Mouse (Mus musculus): ENCODE data around the gene Dmkn. TPM values are rescaled to one million over a fixed set of nuclear protein-coding genes. Genes with fewer than 3 reads are reported as not detected.

Gene Dmkn
- polyA plus RNA-seq, 1 experiment from 2014 or later: 2.4 TPM

DNA sequence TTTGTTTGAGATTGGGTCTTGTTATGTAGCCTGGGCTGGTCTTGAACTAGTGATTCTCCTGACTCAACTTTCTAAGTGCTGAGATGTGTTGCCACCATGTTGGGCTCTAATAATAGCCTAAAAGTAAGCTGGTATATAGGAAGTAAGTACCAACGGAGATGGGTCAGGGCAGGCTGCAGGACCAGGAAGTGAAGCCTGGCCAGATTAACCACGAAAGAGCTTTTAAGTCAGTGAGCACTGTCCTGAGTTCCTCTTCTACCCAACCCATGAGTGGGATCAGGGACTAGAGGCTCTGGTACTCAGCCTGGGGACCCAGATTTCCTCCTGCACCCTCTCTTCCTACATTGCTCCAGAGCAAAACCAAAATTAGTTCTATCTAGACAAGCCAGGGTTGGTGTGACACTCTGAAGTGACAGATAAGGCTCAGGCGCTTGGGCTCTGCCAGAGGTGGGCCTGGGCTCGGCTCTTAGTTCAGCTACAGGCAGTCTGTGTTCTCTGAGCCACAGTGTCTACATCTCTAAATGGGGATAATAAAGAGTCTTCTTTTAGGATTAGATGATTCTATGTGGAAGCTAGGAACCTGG, 1.7 kb upstream of the Dmkn start:
- no peak overlapping the region for H3K4me2 ChIP-seq
- H3K4me3 ChIP-seq (ENCODE audit: low read depth, low read length): no peak overlapping the region
- H3K9me3 ChIP-seq (ENCODE audit: low read depth, low read length): no peaks in the 10 kb centered on the region
- TF ChIP-seq CTCF (IDR thresholded peaks at IDR 0.05; ENCODE audit: low read depth): no peak
- H3K27ac ChIP-seq (ENCODE audit: low read depth): no peak overlapping the region
- WGBS: 60% methylated on average over 4 of the region's 4 CpGs
- no peaks in the 10 kb centered on the region for H3K4me1 ChIP-seq (ENCODE audit: insufficient read depth)
- no peak for ATAC-seq (ENCODE audit: insufficient read depth)
- no peak overlapping the region for H3K9ac ChIP-seq
- no peaks in the 10 kb centered on the region for H3K36me3 ChIP-seq (ENCODE audit: insufficient read depth)
- H3K27me3 ChIP-seq (ENCODE audit: insufficient read depth, low read length): no peaks in the 10 kb centered on the region
- no peak for DNase-seq

DNA sequence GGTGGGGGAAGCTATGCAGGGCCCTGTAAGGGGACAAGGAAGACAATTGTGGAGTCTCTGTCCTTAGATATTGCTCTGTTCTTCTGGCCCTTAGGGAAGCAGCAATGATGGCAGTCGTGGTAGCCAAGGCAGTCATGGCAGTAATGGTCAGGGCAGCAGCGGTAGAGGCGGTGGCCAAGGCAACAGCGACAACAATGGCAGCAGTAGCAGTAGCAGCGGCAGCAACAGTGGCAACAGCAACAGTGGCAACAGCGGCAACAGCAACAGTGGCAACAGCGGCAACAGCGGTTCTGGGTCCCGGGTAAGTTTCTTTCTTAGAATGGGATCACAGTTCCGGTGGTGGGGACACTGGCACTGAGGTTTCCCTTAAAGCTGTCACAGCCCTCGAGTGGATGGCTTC, 1.6 kb downstream of the Dmkn start:
- Histone ChIP-seq H3K36me3 (ENCODE audit: insufficient read depth) (no peaks in the 10 kb centered on the region), H3K4me3 (ENCODE audit: low read depth, low read length) (no peak overlapping the region), H3K27ac (ENCODE audit: low read depth) (no peak overlapping the region), H3K4me2 (no peak overlapping the region), H3K9ac (no peak overlapping the region), H3K27me3 (ENCODE audit: insufficient read depth, low read length) (no peaks in the 10 kb centered on the region), H3K9me3 (ENCODE audit: low read depth, low read length) (no peaks in the 10 kb centered on the region), H3K4me1 (ENCODE audit: insufficient read depth) (no peaks in the 10 kb centered on the region)
- TF ChIP-seq CTCF (IDR thresholded peaks at IDR 0.05; ENCODE audit: low read depth): no peak
- WGBS: 33% methylated on average over 11 of the region's 11 CpGs
- DNase-seq: no peak
- ATAC-seq (ENCODE audit: insufficient read depth): no peak

GRCm38 (mm10) chr7:30766408-30766807, 2.9 kb downstream of the Dmkn start:
- Histone ChIP-seq H3K9me3 (ENCODE audit: low read depth, low read length) (no peaks in the 10 kb centered on the region), H3K4me2 (no peak overlapping the region), H3K4me3 (ENCODE audit: low read depth, low read length) (no peak overlapping the region), H3K36me3 (ENCODE audit: insufficient read depth) (no peaks in the 10 kb centered on the region), H3K27ac (ENCODE audit: low read depth) (no peak overlapping the region), H3K27me3 (ENCODE audit: insufficient read depth, low read length) (no peaks in the 10 kb centered on the region), H3K4me1 (ENCODE audit: insufficient read depth) (no peaks in the 10 kb centered on the region), H3K9ac (no peak overlapping the region)
- 82% methylated on average over 4 of the region's 4 CpGs for WGBS
- no peak for ATAC-seq (ENCODE audit: insufficient read depth)
- TF ChIP-seq CTCF (IDR thresholded peaks at IDR 0.05; ENCODE audit: low read depth): no peak
- no peak for DNase-seq

DNA sequence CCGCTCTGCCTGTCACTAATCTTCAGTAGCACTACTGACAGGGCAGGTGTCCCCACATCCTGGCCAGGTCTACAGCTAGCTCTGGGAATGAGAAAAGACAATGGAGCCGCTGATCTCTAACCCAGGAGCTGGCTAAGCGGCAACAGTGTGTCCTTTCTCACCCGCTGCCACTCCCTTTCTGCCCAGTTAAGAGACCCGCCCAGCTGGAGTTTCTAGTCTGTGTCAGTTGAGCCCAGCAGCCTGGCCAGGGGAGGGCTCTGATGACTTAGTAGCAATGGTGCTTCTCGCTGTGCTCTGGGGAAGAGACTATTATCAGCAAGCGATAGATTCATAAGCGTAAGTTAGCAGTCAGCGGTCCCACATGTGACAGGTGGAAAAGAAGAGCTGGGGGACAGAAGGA, 5.7 kb downstream of the Dmkn start:
- no peak overlapping the region for H3K27ac ChIP-seq (ENCODE audit: low read depth)
- no peak overlapping the region for H3K4me3 ChIP-seq (ENCODE audit: low read depth, low read length)
- 28% methylated on average over 9 of the region's 9 CpGs for WGBS
- H3K27me3 ChIP-seq (ENCODE audit: insufficient read depth, low read length): no peaks in the 10 kb centered on the region
- H3K4me1 ChIP-seq (ENCODE audit: insufficient read depth): no peaks in the 10 kb centered on the region
- no peak for TF ChIP-seq CTCF (IDR thresholded peaks at IDR 0.05; ENCODE audit: low read depth)
- peak; percentile 17 for DNase-seq
- H3K9ac ChIP-seq: no peak overlapping the region; the same call in 1 of the 2 replicates
- no peaks in the 10 kb centered on the region for H3K36me3 ChIP-seq (ENCODE audit: insufficient read depth)
- no peak for ATAC-seq (ENCODE audit: insufficient read depth)
- H3K4me2 ChIP-seq: no peak overlapping the region
- no peaks in the 10 kb centered on the region for H3K9me3 ChIP-seq (ENCODE audit: low read depth, low read length)

DNA sequence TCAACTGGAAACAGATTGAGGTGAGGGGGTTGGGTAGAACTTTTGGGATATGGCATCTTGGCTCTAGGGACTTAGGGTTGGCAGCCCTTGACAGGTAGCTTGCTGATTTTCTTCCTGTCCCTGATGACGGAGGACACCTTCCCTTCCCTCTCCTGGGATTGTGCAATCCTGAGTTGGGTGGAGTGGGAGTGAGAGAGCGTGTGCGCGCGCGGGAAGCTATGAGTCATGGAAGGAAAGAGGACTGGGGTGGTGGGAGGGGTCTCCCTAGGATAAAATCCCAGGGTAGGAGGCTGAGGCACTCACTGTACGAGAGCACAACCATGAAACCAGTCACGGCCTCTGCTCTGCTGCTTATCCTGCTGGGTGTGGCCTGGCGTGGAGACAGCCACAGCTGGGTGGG, 12.5 kb downstream of the Dmkn start:
- Histone ChIP-seq H3K27ac (ENCODE audit: low read depth) (no peak overlapping the region), H3K4me2 (no peak overlapping the region), H3K9ac (no peak overlapping the region), H3K9me3 (ENCODE audit: low read depth, low read length) (no peaks in the 10 kb centered on the region), H3K4me1 (ENCODE audit: insufficient read depth) (no peaks in the 10 kb centered on the region), H3K36me3 (ENCODE audit: insufficient read depth) (no peaks in the 10 kb centered on the region), H3K4me3 (ENCODE audit: low read depth, low read length) (no peak overlapping the region), H3K27me3 (ENCODE audit: insufficient read depth, low read length) (no peaks in the 10 kb centered on the region)
- ATAC-seq (ENCODE audit: insufficient read depth): no peak
- DNase-seq: no peak
- no peak for TF ChIP-seq CTCF (IDR thresholded peaks at IDR 0.05; ENCODE audit: low read depth)
- WGBS: 79% methylated on average over 9 of the region's 9 CpGs

DNA sequence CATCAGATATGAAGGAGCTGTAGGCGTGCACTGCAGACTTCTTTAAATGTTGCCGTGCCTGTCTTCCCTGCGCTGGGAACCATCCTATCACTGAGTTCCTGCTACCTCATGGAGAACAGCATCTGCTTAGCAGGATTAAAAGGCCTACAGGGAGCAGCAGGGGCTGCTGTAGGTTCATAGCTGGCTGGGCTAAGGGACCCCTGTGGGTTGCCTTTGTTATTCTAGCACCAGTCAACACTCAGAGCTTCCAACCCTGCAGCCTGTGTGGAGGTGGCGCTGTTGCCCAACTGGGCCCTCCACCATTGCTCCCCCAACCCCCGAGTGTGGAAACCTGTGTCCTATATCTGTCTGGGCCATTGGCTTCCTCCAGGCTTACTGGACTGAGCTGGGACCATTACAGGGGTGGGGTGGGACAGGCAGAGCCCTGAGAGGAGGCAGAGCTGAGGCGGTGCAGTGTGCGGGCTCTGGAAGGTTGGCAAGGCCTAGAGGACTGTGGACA, 13.6 kb downstream of the Dmkn start:
- Histone ChIP-seq H3K9ac (no peak overlapping the region), H3K36me3 (ENCODE audit: insufficient read depth) (no peaks in the 10 kb centered on the region), H3K4me1 (ENCODE audit: insufficient read depth) (no peaks in the 10 kb centered on the region), H3K4me3 (ENCODE audit: low read depth, low read length) (no peak overlapping the region), H3K27ac (ENCODE audit: low read depth) (no peak overlapping the region), H3K9me3 (ENCODE audit: low read depth, low read length) (no peaks in the 10 kb centered on the region), H3K27me3 (ENCODE audit: insufficient read depth, low read length) (no peaks in the 10 kb centered on the region), H3K4me2 (no peak overlapping the region)
- DNase-seq (no peak), ATAC-seq (ENCODE audit: insufficient read depth) (no peak)
- WGBS: 51% methylated on average over 7 of the region's 7 CpGs
- no peak for TF ChIP-seq CTCF (IDR thresholded peaks at IDR 0.05; ENCODE audit: low read depth)

GRCm38 (mm10) chr7:30777911-30778310, 14.4 kb downstream of the Dmkn start:
- no peaks in the 10 kb centered on the region for H3K9me3 ChIP-seq (ENCODE audit: low read depth, low read length)
- no peak for DNase-seq
- H3K4me1 ChIP-seq (ENCODE audit: insufficient read depth): no peaks in the 10 kb centered on the region
- ATAC-seq (ENCODE audit: insufficient read depth): no peak
- WGBS: 63% methylated on average over 1 of the region's 1 CpGs
- H3K4me3 ChIP-seq (ENCODE audit: low read depth, low read length): no peak overlapping the region
- H3K9ac ChIP-seq: no peak overlapping the region
- no peak for TF ChIP-seq CTCF (IDR thresholded peaks at IDR 0.05; ENCODE audit: low read depth)
- no peaks in the 10 kb centered on the region for H3K27me3 ChIP-seq (ENCODE audit: insufficient read depth, low read length)
- no peak overlapping the region for H3K4me2 ChIP-seq
- H3K36me3 ChIP-seq (ENCODE audit: insufficient read depth): no peaks in the 10 kb centered on the region
- no peak overlapping the region for H3K27ac ChIP-seq (ENCODE audit: low read depth)
